Mouse (Mus musculus) hindbrain, embryonic 16.5 days (tissue): ENCODE data around the gene Twist2. TPM values are rescaled to one million over a fixed set of nuclear protein-coding genes. Genes with fewer than 3 reads are reported as not detected.

ENCODE experiments used
- ATAC-seq: fragments of 200-750 bp; cut with Nextera tagmentation; 2 replicates; pipeline ENCODE4 v1.8.0; 2017; ENCODE audit warnings: moderate TSS enrichment, moderate library complexity
- H3K27ac ChIP-seq: fragments of 300-500 bp; sonication (generic); 2 replicates; pipeline ENCODE4 v1.5.1; 2014; ENCODE audit warnings: low read depth, mild to moderate bottlenecking, control low read depth, low read length, moderate library complexity
- H3K27me3 ChIP-seq: fragments of 300-500 bp; sonication (generic); replicated peaks from 2 replicates; pipeline ENCODE4 v1.6.1; 2014; ENCODE audit warnings: low read length; ENCODE audit not compliant: control insufficient read depth, insufficient read depth
- H3K36me3 ChIP-seq: fragments of 300-500 bp; sonication (generic); 2 replicates; pipeline ENCODE4 v1.6.1; 2014; ENCODE audit warnings: mild to moderate bottlenecking, low read length, moderate library complexity, mixed read lengths; ENCODE audit not compliant: control insufficient read depth, insufficient read depth
- H3K4me1 ChIP-seq: fragments of 300-500 bp; sonication (generic); 2 replicates; pipeline ENCODE4 v1.6.1; 2014; ENCODE audit warnings: low read depth, low read length; ENCODE audit not compliant: control insufficient read depth, insufficient read depth
- H3K4me2 ChIP-seq: fragments of 300-500 bp; sonication (generic); 2 replicates; pipeline ENCODE4 v1.6.1; 2014; ENCODE audit warnings: mild to moderate bottlenecking, low read length, control low read depth, moderate library complexity
- H3K4me3 ChIP-seq: fragments of 300-500 bp; sonication (generic); 2 replicates; pipeline ENCODE4 v1.5.1; 2014; ENCODE audit warnings: mild to moderate bottlenecking, low read length, control low read depth, moderate library complexity
- H3K9ac ChIP-seq: fragments of 300-500 bp; sonication (generic); 2 replicates; pipeline ENCODE4 v1.6.1; 2014; ENCODE audit warnings: low read depth, mild to moderate bottlenecking, control low read depth, low read length, moderate library complexity
- H3K9me3 ChIP-seq: fragments of 300-500 bp; sonication (generic); 2 replicates; pipeline ENCODE4 v1.6.1; 2014; ENCODE audit warnings: mild to moderate bottlenecking, low read length, moderate library complexity; ENCODE audit not compliant: control insufficient read depth
- WGBS: fragments of 180-500 bp; shearing (Covaris S2); extraction: QIAGEN DNeasy Blood & Tissue Kit; methylation state at CpG from one replicate; pipeline ENCODE4 v1.1.7; 2014; 5-methylcytosine and 5-hydroxymethylcytosine counted together
- polyA plus RNA-seq: library from polyadenylated mRNA; unstranded; fragments of >200 nt; fragmentation: Nextera tagmentation; extraction: Ambion mirVana; gene quantifications from 2 replicates; pipeline ENCODE4 v1.2.1, GENCODE M21; 2015

Twist2 gene
- polyA plus RNA-seq, 1 experiment from 2014 or later = 2.0 TPM

- ATAC-seq = no peak
- H3K9ac ChIP-seq = no peak overlapping the region
- no peaks in the 10 kb centered on the region for H3K36me3 ChIP-seq
- H3K4me2 ChIP-seq = no peak overlapping the region
- 36% methylated on average over 12 of the region's 12 CpGs for WGBS
- no peak overlapping the region for H3K27ac ChIP-seq
- no peaks in the 10 kb centered on the region for H3K27me3 ChIP-seq
- H3K9me3 ChIP-seq = no peaks in the 10 kb centered on the region
- H3K4me1 ChIP-seq = no peaks in the 10 kb centered on the region
- H3K4me3 ChIP-seq = no peak overlapping the region
Observed at GRCm38 (mm10) chr1:91770221-91770624, 31.0 kb upstream of the Twist2 start.

DNA sequence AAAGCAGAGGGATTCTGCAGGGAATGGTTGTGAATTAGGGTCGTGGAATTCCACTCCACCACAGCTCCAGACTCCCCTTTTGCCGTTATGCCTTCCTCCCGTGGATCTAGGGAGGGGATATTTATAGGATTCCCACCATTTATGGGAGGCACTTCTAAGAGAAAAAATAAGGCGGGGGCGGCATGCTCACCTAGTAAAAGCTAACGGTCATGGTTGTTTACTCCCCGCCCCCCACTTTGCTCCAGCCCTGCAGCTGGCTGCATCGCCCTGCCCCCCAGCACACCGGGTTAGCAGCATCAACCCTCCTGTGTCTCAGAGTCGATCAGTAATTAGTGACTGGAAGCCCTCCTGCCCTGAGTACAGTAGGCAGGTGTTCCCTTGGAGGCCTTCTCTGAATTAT is 30.6 kb upstream of the Twist2 start:
- 16% methylated on average over 10 of the region's 10 CpGs for WGBS
- Histone ChIP-seq H3K4me1 (no peaks in the 10 kb centered on the region), H3K36me3 (no peaks in the 10 kb centered on the region), H3K27me3 (no peaks in the 10 kb centered on the region), H3K9ac (no peak overlapping the region), H3K27ac (no peak overlapping the region), H3K9me3 (no peaks in the 10 kb centered on the region), H3K4me2 (no peak overlapping the region), H3K4me3 (no peak overlapping the region)
- ATAC-seq = no peak

GRCm38 (mm10) chr1:91776928-91777327 is 24.3 kb upstream of the Twist2 start:
- no peak overlapping the region for H3K4me2 ChIP-seq
- H3K27me3 ChIP-seq = no peaks in the 10 kb centered on the region
- no peak for ATAC-seq
- H3K9ac ChIP-seq = no peak overlapping the region
- no peaks in the 10 kb centered on the region for H3K36me3 ChIP-seq
- H3K4me3 ChIP-seq = no peak overlapping the region
- 86% methylated on average over 5 of the region's 5 CpGs for WGBS
- H3K4me1 ChIP-seq = no peaks in the 10 kb centered on the region
- no peaks in the 10 kb centered on the region for H3K9me3 ChIP-seq
- no peak overlapping the region for H3K27ac ChIP-seq

- Histone ChIP-seq H3K4me3 (no peak overlapping the region), H3K27ac (no peak overlapping the region), H3K27me3 (no peaks in the 10 kb centered on the region), H3K9me3 (no peaks in the 10 kb centered on the region), H3K4me1 (no peaks in the 10 kb centered on the region), H3K4me2 (no peak overlapping the region), H3K9ac (no peak overlapping the region), H3K36me3 (no peaks in the 10 kb centered on the region)
- ATAC-seq = no peak
- 86% methylated on average over 4 of the region's 4 CpGs for WGBS
Observed at GRCm38 (mm10) chr1:91779819-91780218, 21.4 kb upstream of the Twist2 start.

DNA sequence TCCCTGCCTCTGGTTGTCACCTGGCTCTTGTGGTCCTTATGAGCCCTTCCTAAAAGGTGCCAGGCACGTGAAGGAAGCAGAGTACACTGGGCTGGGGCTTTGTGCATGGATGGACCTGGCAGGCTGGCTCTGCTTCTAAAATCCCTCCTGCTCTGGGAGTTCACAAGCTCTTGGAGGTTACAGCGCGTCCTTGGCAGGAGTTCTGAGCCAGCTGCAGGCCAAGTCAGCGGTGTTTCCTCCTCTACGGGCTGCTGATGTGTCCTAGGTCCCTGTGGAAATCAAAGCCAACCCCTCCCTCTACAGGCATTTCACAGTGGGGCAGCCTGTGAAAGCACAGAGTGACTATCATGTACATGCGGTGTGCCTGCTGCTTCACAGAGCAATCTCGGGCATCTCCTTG is 20.1 kb upstream of the Twist2 start:
- no peaks in the 10 kb centered on the region for H3K36me3 ChIP-seq
- no peaks in the 10 kb centered on the region for H3K4me1 ChIP-seq
- no peak overlapping the region for H3K4me3 ChIP-seq
- ATAC-seq = no peak
- H3K9ac ChIP-seq = no peak overlapping the region
- no peaks in the 10 kb centered on the region for H3K9me3 ChIP-seq
- no peak overlapping the region for H3K4me2 ChIP-seq
- no peak overlapping the region for H3K27ac ChIP-seq
- no peaks in the 10 kb centered on the region for H3K27me3 ChIP-seq
- 79% methylated on average over 7 of the region's 7 CpGs for WGBS

DNA sequence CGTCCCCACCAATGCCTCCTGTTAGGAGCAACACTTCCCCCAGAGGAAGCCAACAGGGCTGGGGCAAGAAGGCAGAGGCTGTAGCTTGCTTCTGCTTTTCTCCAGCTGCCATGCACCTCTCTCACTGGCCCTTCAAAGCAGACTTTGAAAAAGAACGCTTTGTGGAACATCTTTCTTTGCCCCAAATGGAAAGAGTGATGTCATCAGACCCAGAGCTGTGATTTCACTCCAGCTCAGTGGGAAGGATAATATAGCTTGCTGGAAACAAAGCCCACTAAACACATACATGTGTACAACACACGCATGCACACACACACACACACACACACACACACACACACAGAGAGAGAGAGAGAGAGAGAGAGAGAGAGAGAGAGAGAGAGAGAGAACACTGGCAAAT is 17.1 kb upstream of the Twist2 start:
- Histone ChIP-seq H3K4me3 (no peak overlapping the region), H3K27me3 (no peaks in the 10 kb centered on the region), H3K4me2 (no peak overlapping the region), H3K9me3 (no peaks in the 10 kb centered on the region), H3K4me1 (no peaks in the 10 kb centered on the region), H3K36me3 (no peaks in the 10 kb centered on the region), H3K27ac (no peak overlapping the region), H3K9ac (no peak overlapping the region)
- ATAC-seq = no peak
- WGBS = 80% methylated on average over 3 of the region's 3 CpGs

DNA sequence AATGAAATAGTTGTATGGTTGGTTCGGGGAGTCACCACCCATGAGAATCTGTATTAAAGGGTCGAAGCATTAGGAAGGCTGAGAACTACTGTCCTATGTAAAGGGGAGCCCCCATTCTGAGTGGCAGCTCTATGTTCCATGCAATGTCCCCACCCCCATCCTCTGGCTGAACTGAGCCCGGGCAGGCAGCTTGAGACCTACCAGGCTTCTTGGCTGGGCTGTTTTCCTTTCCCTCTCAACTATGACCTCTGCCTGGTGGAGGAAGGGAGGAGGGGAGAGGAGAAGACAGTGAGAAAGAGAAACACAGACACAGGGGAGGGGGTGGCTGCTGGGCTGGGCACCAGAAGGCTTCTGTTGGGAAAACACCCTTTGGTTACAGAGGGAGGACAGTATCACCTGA is 1.9 kb upstream of the Twist2 start:
- Histone ChIP-seq H3K4me1 (peaks cover 13% of the 10 kb centered on the region; the same call in 1 of the 2 replicates), H3K27me3 (peaks cover 40% of the 10 kb centered on the region), H3K4me3 (no peak overlapping the region), H3K36me3 (no peaks in the 10 kb centered on the region), H3K9me3 (no peaks in the 10 kb centered on the region), H3K27ac (no peak overlapping the region), H3K4me2 (no peak overlapping the region), H3K9ac (no peak overlapping the region)
- WGBS = 65% methylated on average over 3 of the region's 3 CpGs
- no peak for ATAC-seq

DNA sequence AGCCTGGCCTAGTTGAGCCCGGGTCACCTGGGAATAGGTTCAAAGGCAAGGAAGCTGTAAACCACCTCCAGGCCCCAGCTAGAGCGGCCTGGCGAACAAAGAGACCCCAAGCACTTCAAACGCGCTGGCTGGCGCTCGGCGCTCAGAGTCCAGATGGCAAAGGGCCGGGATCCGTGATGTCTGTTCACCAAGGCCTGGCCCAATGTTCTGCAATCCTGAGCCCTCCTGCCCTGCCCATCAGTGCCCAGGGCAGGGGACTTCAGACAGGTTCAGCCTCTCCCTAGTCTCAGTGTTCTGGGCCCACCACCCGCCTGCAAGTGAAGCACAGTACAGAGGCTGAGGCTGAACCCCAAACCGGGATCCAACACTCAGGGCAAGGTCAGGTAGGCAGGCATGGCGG is 913 bp upstream of the Twist2 start:
- WGBS = 20% methylated on average over 13 of the region's 13 CpGs
- peak overlapping the region; percentile 50; the same call in 1 of the 2 replicates for H3K4me3 ChIP-seq
- ATAC-seq = no peak

DNA sequence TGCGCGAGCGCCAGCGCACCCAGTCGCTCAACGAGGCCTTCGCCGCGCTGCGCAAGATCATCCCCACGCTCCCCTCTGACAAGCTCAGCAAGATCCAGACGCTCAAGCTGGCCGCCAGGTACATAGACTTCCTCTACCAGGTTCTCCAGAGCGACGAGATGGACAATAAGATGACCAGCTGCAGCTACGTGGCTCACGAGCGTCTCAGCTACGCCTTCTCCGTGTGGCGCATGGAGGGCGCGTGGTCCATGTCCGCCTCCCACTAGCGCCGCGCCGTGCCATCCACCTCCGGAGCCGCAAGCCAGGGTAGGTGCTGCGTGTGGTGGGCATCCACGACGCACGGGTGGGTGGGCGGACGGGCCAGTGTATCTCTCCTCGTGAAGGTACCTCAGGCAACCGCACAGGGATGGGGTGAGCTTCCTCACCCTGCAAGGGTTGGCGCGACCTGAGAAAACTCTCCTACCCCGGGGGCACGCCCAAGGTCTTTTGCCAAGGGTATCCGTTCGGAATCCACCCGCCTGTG is 644 bp downstream of the Twist2 start:
- Histone ChIP-seq H3K27ac (no peak overlapping the region), H3K4me1 (peaks cover 13% of the 10 kb centered on the region; the same call in 1 of the 2 replicates), H3K36me3 (no peaks in the 10 kb centered on the region), H3K27me3 (peaks cover 44% of the 10 kb centered on the region), H3K9ac (peak overlapping the region; percentile 59), H3K4me2 (peak overlapping the region; percentile 94), H3K9me3 (no peaks in the 10 kb centered on the region), H3K4me3 (peak overlapping the region; percentile 50)
- peak; percentile 70 for ATAC-seq
- WGBS = 2% methylated on average over 45 of the region's 45 CpGs

More for the DNA sequence above, 913 bp upstream of the Twist2 start:
- Histone ChIP-seq H3K27ac (no peak overlapping the region), H3K9ac (no peak overlapping the region; the same call in 1 of the 2 replicates), H3K9me3 (no peaks in the 10 kb centered on the region), H3K36me3 (no peaks in the 10 kb centered on the region), H3K27me3 (peaks cover 44% of the 10 kb centered on the region), H3K4me1 (peaks cover 13% of the 10 kb centered on the region; the same call in 1 of the 2 replicates), H3K4me2 (peak overlapping the region; percentile 94)
